Mouse (Mus musculus): ENCODE data around the gene Tmem231. TPM values are rescaled to one million over a fixed set of nuclear protein-coding genes. Genes with fewer than 3 reads are reported as not detected.

The Tmem231 gene
- total and polyA plus RNA-seq, 2 experiments from 2014 or later, result 1.2 to 1.6 TPM

DNA sequence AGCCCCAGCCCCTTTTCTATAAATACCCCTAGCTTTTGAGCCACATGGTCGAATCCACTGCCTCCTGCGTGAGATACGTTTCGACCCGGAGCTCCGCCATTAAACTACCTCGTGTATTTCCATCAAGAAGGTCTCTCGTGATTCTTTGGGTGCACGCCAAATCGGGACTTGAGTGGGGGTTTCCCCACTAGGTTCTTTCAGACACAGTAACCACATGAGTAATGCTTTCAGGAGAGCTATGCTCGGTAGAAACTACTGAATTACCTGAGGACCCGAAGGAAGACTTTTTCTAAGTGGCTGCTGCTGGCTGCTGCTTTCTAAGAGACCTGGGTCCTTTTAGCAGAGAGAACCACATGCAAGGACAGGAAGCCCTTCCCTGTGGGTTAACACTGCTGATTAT is 40.5 kb upstream of the Tmem231 start:
- DNase-seq (ENCODE audit: low spot score) (no peak), ATAC-seq (ENCODE audit: insufficient read depth, low read depth) (no peak)
- Histone ChIP-seq H3K4me2 (ENCODE audit: low read depth, low read length) (no peak overlapping the region), H3K4me3 (ENCODE audit: low read depth, low read length) (no peak overlapping the region), H3K36me3 (replicated peaks; ENCODE audit: control insufficient read depth, insufficient read depth, low read length) (peaks cover 10% of the 10 kb centered on the region), H3K4me1 (ENCODE audit: control insufficient read depth, insufficient read depth) (no peaks in the 10 kb centered on the region), H3K27me3 (ENCODE audit: control insufficient read depth, insufficient read depth, low read length) (no peaks in the 10 kb centered on the region), H3K27ac (ENCODE audit: low read depth) (no peak overlapping the region), H3K9me3 (replicated peaks; ENCODE audit: control insufficient read depth, low read length) (peaks cover 4% of the 10 kb centered on the region; the same call in 1 of the 2 replicates), H3K9ac (replicated peaks; ENCODE audit: low read depth, low read length) (no peak overlapping the region)
- TF ChIP-seq CTCF (IDR thresholded peaks at IDR 0.05; ENCODE audit: low read depth) (no peak), EP300 (IDR thresholded peaks at IDR 0.05; ENCODE audit: low read depth) (no peak)
- 94% methylated on average over 12 of the region's 12 CpGs for WGBS

DNA sequence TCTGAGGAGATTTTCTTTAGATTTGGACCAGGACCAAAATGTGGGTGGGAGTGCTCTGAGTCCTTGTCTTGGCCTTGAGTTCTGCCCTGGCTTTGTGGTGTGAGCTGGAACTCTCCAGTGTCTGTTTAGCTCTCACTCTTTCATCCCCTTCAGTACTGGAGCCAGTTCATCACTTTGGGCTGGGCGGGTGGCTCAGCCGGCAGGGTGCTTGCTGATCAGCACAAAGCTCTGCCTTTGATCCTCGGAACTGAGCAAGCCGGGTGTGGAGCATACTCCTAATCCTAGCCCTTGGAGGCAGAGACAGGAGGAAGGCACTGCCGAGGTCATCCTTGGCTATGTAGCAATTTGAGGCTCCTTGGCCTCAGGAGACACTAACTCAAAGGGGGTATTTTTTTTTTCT is 35.3 kb upstream of the Tmem231 start:
- H3K4me3 ChIP-seq (ENCODE audit: low read depth, low read length), result no peak overlapping the region
- TF ChIP-seq EP300 (IDR thresholded peaks at IDR 0.05; ENCODE audit: low read depth), result no peak
- H3K4me2 ChIP-seq (ENCODE audit: low read depth, low read length), result no peak overlapping the region
- H3K4me1 ChIP-seq (ENCODE audit: control insufficient read depth, insufficient read depth), result no peaks in the 10 kb centered on the region
- DNase-seq (ENCODE audit: low spot score) (no peak), ATAC-seq (ENCODE audit: insufficient read depth, low read depth) (no peak)
- no peak overlapping the region for H3K27ac ChIP-seq (ENCODE audit: low read depth)
- peaks cover 1% of the 10 kb centered on the region; the same call in 1 of the 2 replicates for H3K9me3 ChIP-seq (replicated peaks; ENCODE audit: control insufficient read depth, low read length)
- WGBS, result 58% methylated on average over 5 of the region's 5 CpGs
- H3K9ac ChIP-seq (replicated peaks; ENCODE audit: low read depth, low read length), result no peak overlapping the region
- H3K36me3 ChIP-seq (replicated peaks; ENCODE audit: control insufficient read depth, insufficient read depth, low read length), result no peaks in the 10 kb centered on the region
- H3K27me3 ChIP-seq (ENCODE audit: control insufficient read depth, insufficient read depth, low read length), result no peaks in the 10 kb centered on the region

DNA sequence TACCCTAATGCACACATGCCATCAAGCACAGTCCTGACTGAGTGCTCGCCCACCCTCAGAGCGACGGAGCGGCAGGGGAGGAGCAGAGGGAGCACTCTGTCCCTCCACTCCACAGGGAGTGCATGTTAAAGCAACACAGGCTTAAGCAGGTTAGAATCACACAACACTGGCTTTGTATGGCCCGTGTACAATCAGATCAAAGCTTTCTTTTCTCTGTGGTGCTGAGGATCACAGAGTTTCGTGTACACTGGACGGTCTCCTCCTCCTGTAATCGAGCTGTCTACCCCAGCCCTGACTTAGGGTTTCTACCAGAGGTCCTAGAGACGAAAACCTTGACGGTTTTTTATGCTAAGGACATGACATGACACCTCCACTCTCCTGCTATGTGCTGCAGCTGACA is 34.9 kb upstream of the Tmem231 start:
- TF ChIP-seq CTCF (IDR thresholded peaks at IDR 0.05; ENCODE audit: low read depth) (no peak), EP300 (IDR thresholded peaks at IDR 0.05; ENCODE audit: low read depth) (no peak)
- no peaks in the 10 kb centered on the region; the same call in 1 of the 2 replicates for H3K4me1 ChIP-seq (ENCODE audit: control insufficient read depth, insufficient read depth)
- H3K4me3 ChIP-seq (ENCODE audit: low read depth, low read length), result no peak overlapping the region
- no peak overlapping the region for H3K9ac ChIP-seq (replicated peaks; ENCODE audit: low read depth, low read length)
- H3K27ac ChIP-seq (ENCODE audit: low read depth), result no peak overlapping the region
- H3K36me3 ChIP-seq (replicated peaks; ENCODE audit: control insufficient read depth, insufficient read depth, low read length), result no peaks in the 10 kb centered on the region
- no peaks in the 10 kb centered on the region for H3K9me3 ChIP-seq (replicated peaks; ENCODE audit: control insufficient read depth, low read length)
- H3K4me2 ChIP-seq (ENCODE audit: low read depth, low read length), result no peak overlapping the region
- ATAC-seq (ENCODE audit: insufficient read depth, low read depth) (no peak), DNase-seq (ENCODE audit: low spot score) (no peak)
- WGBS, result 88% methylated on average over 10 of the region's 10 CpGs
- no peaks in the 10 kb centered on the region for H3K27me3 ChIP-seq (ENCODE audit: control insufficient read depth, insufficient read depth, low read length)

DNA sequence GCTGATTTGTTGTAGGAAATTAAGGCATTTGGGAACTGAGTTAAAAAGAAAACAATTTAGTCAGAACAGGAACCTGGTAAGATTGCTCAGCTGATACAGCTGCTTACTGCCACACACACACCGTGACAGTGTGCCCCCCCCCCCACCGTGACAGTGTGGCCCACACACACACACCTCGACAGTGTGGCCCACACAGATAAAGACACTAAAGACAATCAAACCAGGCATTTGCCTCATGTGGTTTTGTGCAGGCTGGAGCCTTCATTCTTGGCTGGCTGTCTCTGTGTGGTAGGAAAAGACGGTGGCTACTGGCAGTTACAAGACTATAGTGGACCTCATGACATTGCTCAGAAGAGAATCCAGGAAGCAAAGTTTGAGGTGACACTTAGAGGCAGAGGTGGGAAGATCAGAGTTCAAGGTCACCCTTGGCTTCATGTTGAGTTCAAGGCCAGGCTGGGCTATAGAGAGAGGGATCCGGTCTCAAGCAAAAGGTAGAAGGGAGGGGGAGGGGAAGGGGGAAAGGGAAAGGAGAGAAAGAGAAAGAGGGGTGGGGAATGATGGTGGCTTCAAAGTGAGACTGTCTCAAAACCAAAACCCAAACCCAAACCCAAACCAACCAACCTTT is 33.7 kb upstream of the Tmem231 start:
- H3K36me3 ChIP-seq (replicated peaks; ENCODE audit: control insufficient read depth, insufficient read depth, low read length), result no peaks in the 10 kb centered on the region
- no peak overlapping the region for H3K4me2 ChIP-seq (ENCODE audit: low read depth, low read length)
- no peak overlapping the region for H3K4me3 ChIP-seq (ENCODE audit: low read depth, low read length)
- no peaks in the 10 kb centered on the region for H3K27me3 ChIP-seq (ENCODE audit: control insufficient read depth, insufficient read depth, low read length)
- H3K4me1 ChIP-seq (ENCODE audit: control insufficient read depth, insufficient read depth), result peaks cover 4% of the 10 kb centered on the region; the same call in 1 of the 2 replicates
- H3K9me3 ChIP-seq (replicated peaks; ENCODE audit: control insufficient read depth, low read length), result no peaks in the 10 kb centered on the region
- no peak for DNase-seq (ENCODE audit: low spot score)
- ATAC-seq (ENCODE audit: insufficient read depth, low read depth), result no peak
- no peak overlapping the region for H3K27ac ChIP-seq (ENCODE audit: low read depth)
- WGBS, result 69% methylated on average over 5 of the region's 5 CpGs
- TF ChIP-seq EP300 (IDR thresholded peaks at IDR 0.05; ENCODE audit: low read depth) (no peak), CTCF (IDR thresholded peaks at IDR 0.05; ENCODE audit: low read depth) (no peak)
- H3K9ac ChIP-seq (replicated peaks; ENCODE audit: low read depth, low read length), result no peak overlapping the region

DNA sequence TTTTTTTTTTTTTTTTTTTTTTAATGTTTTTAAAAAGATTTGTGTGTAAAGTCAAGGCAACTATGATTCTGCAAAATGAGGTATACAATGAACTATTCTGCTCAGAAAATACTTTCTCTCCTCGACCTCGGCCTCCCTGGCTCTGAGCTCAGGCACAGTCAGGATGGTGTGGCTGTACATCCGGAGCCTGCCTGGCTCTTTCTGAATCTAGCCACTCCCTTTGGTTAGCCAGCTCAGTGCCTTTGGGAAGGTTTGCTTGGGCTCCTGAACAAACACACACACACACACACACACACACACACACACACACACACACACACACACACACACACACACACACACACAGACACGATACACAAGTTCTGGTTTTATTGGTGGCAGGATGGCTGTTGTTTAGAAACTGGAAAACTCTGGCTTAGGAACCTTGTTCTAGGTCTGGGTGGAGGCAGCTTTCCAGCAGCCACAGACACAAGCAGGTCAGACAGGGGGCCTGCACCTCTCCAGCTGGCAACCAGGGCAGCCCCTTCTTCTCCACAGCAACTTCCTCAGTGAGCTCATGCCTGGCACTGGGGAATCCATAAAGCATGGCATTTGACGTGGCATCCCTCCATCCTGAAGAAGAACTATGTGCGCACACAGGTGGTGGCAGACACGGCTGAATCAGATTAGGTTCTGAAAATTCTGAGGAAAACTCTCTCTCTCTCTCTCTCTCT is 31.3 kb upstream of the Tmem231 start:
- peaks cover 5% of the 10 kb centered on the region; the same call in 1 of the 2 replicates for H3K4me1 ChIP-seq (ENCODE audit: control insufficient read depth, insufficient read depth)
- H3K27me3 ChIP-seq (ENCODE audit: control insufficient read depth, insufficient read depth, low read length), result no peaks in the 10 kb centered on the region
- H3K9ac ChIP-seq (replicated peaks; ENCODE audit: low read depth, low read length), result no peak overlapping the region
- H3K4me2 ChIP-seq (ENCODE audit: low read depth, low read length), result no peak overlapping the region
- no peak for ATAC-seq (ENCODE audit: insufficient read depth, low read depth)
- WGBS, result 72% methylated on average over 7 of the region's 7 CpGs
- TF ChIP-seq EP300 (IDR thresholded peaks at IDR 0.05; ENCODE audit: low read depth) (no peak), CTCF (IDR thresholded peaks at IDR 0.05; ENCODE audit: low read depth) (no peak)
- H3K36me3 ChIP-seq (replicated peaks; ENCODE audit: control insufficient read depth, insufficient read depth, low read length), result no peaks in the 10 kb centered on the region
- no peak overlapping the region for H3K27ac ChIP-seq (ENCODE audit: low read depth)
- H3K9me3 ChIP-seq (replicated peaks; ENCODE audit: control insufficient read depth, low read length), result no peaks in the 10 kb centered on the region
- no peak for DNase-seq (ENCODE audit: low spot score)
- H3K4me3 ChIP-seq (ENCODE audit: low read depth, low read length), result no peak overlapping the region

Data from heart, postnatal 0 days (tissue).